9 mouse cellular contexts compared by ENCODE assay signal in genomic region chr3:89784991-89785753, GRCm38 (mm10). TPM values are rescaled to one million over a fixed set of nuclear protein-coding genes. Genes with fewer than 3 reads are reported as not detected.
DNase-seq lines count a peak whose midpoint lies in the region; ATAC-seq and TF ChIP-seq lines count a peak whose summit lies in the region.
"Had no signal": no experiment of that assay in that cellular context is flagged by ENCODE, and none has a peak within 500 bp of the region (broad histone marks: within the 10 kb centered on the region; RNA-seq: fewer than 3 reads in every experiment).

No protein-coding gene starts in this region.

- ATAC-seq in intestine, embryonic 16.5 days, result peak; percentile 75
- ATAC-seq in limb, embryonic 14.5 days (ENCODE audit: low FRiP score, low read depth), result peak; percentile 51; the same call in 1 of the 2 replicates
- 0 out of 2 replicates have a peak, but pooled peaks have one; percentile 30 for ATAC-seq in midbrain, embryonic 15.5 days (replicated peaks)
- peak; percentile 54; the same call in 1 of the 2 replicates for ATAC-seq in stomach, embryonic 15.5 days (ENCODE audit: insufficient read depth, low FRiP score, low read depth)

- peak overlapping the region; percentile 30 for H3K4me2 ChIP-seq in intestine, embryonic 16.5 days (ENCODE audit: low read depth, low read length)
- H3K4me2 ChIP-seq in limb, embryonic 14.5 days (replicated peaks; ENCODE audit: low read depth, low read length, severe bottlenecking), result no peak overlapping the region
- no peak overlapping the region for H3K4me2 ChIP-seq in midbrain, embryonic 15.5 days
- H3K4me2 ChIP-seq in stomach, embryonic 15.5 days, result peak overlapping the region; percentile 14; the same call in 1 of the 2 replicates
- H3K4me2 ChIP-seq: embryonic facial prominence, embryonic 12.5 days had no signal

- no peak overlapping the region for H3K27ac ChIP-seq in cortical plate, adult 2 months (ENCODE audit: insufficient read depth, low read length)
- H3K27ac ChIP-seq in intestine, embryonic 16.5 days (ENCODE audit: low read length), result no peak overlapping the region
- H3K27ac ChIP-seq in limb, embryonic 14.5 days (replicated peaks; ENCODE audit: low read depth, low read length), result 0 out of 2 replicates have a peak overlapping the region, but pooled peaks have one; percentile 33
- H3K27ac ChIP-seq in midbrain, embryonic 15.5 days, result no peak overlapping the region
- H3K27ac ChIP-seq in stomach, embryonic 15.5 days, result peak overlapping the region; percentile 51
- H3K27ac ChIP-seq: embryonic facial prominence, embryonic 12.5 days had no signal

- 18% methylated on average over 11 of the region's 11 CpGs for WGBS in intestine, embryonic 16.5 days
- WGBS in limb, embryonic 14.5 days, result 18% methylated on average over 11 of the region's 11 CpGs
- 26% methylated on average over 11 of the region's 11 CpGs for WGBS in midbrain, embryonic 15.5 days
- WGBS in stomach, embryonic 15.5 days, result 14% methylated on average over 11 of the region's 11 CpGs

- TF ChIP-seq POLR2A in cortical plate, adult 2 months (IDR thresholded peaks at IDR 0.05; ENCODE audit: extremely low read depth, insufficient read depth, low read length), result no peak
- TF ChIP-seq POLR2A in limb, embryonic 14.5 days (IDR thresholded peaks at IDR 0.05; ENCODE audit: borderline replicate concordance, extremely low read depth, insufficient read depth, insufficient read length), result no peak

- peak overlapping the region; percentile 48 for H3K9ac ChIP-seq in intestine, embryonic 16.5 days (ENCODE audit: low read depth, low read length)
- H3K9ac ChIP-seq in limb, embryonic 14.5 days (ENCODE audit: low read depth, low read length, severe bottlenecking), result peak overlapping the region; percentile 38; the same call in 1 of the 2 replicates
- H3K9ac ChIP-seq in midbrain, embryonic 15.5 days, result no peak overlapping the region
- H3K9ac ChIP-seq in stomach, embryonic 15.5 days, result no peak overlapping the region
- H3K9ac ChIP-seq: embryonic facial prominence, embryonic 12.5 days had no signal

- H3K4me3 ChIP-seq in cortical plate, adult 2 months (ENCODE audit: insufficient read depth, low read length), result no peak overlapping the region
- no peak overlapping the region for H3K4me3 ChIP-seq in intestine, embryonic 16.5 days (ENCODE audit: low read length)
- no peak overlapping the region for H3K4me3 ChIP-seq in limb, embryonic 14.5 days (replicated peaks; ENCODE audit: low read length)
- H3K4me3 ChIP-seq in midbrain, embryonic 15.5 days, result no peak overlapping the region
- no peak overlapping the region for H3K4me3 ChIP-seq in stomach, embryonic 15.5 days (replicated peaks)
- H3K4me3 ChIP-seq: embryonic facial prominence, embryonic 12.5 days had no signal

- H3K36me3 ChIP-seq in intestine, embryonic 16.5 days (ENCODE audit: control insufficient read depth, insufficient read depth, low read length), result peaks cover 2% of the 10 kb centered on the region; the same call in 1 of the 2 replicates
- H3K36me3 ChIP-seq in limb, embryonic 14.5 days (ENCODE audit: control insufficient read depth, insufficient read depth, low read length), result peaks cover 35% of the 10 kb centered on the region
- H3K36me3 ChIP-seq in midbrain, embryonic 15.5 days (replicated peaks), result peaks cover 33% of the 10 kb centered on the region
- H3K36me3 ChIP-seq in stomach, embryonic 15.5 days, result peaks cover 24% of the 10 kb centered on the region

- H3K4me1 ChIP-seq in cortical plate, adult 2 months (ENCODE audit: control insufficient read depth, insufficient read depth, low read length), result no peaks in the 10 kb centered on the region
- H3K4me1 ChIP-seq in intestine, embryonic 16.5 days (ENCODE audit: control insufficient read depth, insufficient read depth, low read length), result 0 out of 2 replicates have a peak, but pooled peaks cover 2% of the 10 kb centered on the region
- H3K4me1 ChIP-seq in limb, embryonic 14.5 days (ENCODE audit: control insufficient read depth, insufficient read depth, low read length), result no peaks in the 10 kb centered on the region
- H3K4me1 ChIP-seq in midbrain, embryonic 15.5 days, result no peaks in the 10 kb centered on the region
- peaks cover 9% of the 10 kb centered on the region for H3K4me1 ChIP-seq in stomach, embryonic 15.5 days

- H3K9me3 ChIP-seq in intestine, embryonic 16.5 days (ENCODE audit: control insufficient read depth, low read length), result no peaks in the 10 kb centered on the region
- H3K9me3 ChIP-seq in limb, embryonic 14.5 days (ENCODE audit: control insufficient read depth, low read length), result no peaks in the 10 kb centered on the region
- H3K9me3 ChIP-seq in midbrain, embryonic 15.5 days, result no peaks in the 10 kb centered on the region
- no peaks in the 10 kb centered on the region for H3K9me3 ChIP-seq in stomach, embryonic 15.5 days
- H3K9me3 ChIP-seq: embryonic facial prominence, embryonic 12.5 days had no signal

- no peaks in the 10 kb centered on the region for H3K27me3 ChIP-seq in intestine, embryonic 16.5 days (replicated peaks; ENCODE audit: control insufficient read depth, insufficient read depth, low read length)
- H3K27me3 ChIP-seq in limb, embryonic 14.5 days (ENCODE audit: control insufficient read depth, insufficient read depth, low read length), result no peaks in the 10 kb centered on the region
- H3K27me3 ChIP-seq in midbrain, embryonic 15.5 days (replicated peaks), result no peaks in the 10 kb centered on the region
- H3K27me3 ChIP-seq in stomach, embryonic 15.5 days (replicated peaks), result no peaks in the 10 kb centered on the region
- H3K27me3 ChIP-seq: embryonic facial prominence, embryonic 12.5 days had no signal

- DNase-seq in 3T3-L1 (ENCODE audit: low read depth, low spot score), result peak; percentile 90
- peak; percentile 13 for DNase-seq in T-cell, adult 2 months (ENCODE audit: low spot score)
- peak; percentile 82 to 85 for DNase-seq in gastrocnemius, postnatal 36 days
- DNase-seq in limb, embryonic 14.5 days (ENCODE audit: low spot score), result peak; percentile 56

- TF ChIP-seq CTCF in cortical plate, adult 2 months (IDR thresholded peaks at IDR 0.05; ENCODE audit: extremely low read depth, insufficient read depth, low read length), result peak; percentile 81

- intact Hi-C loops in gastrocnemius, postnatal 36 days (cut with DNase I), result loop anchor here (10.0 kb wide), 1 partner anchor 180 kb away; the partner anchor contains the start of gene Atp8b2

RNA-seq across cellular contexts. Expression of gene Ube2q1, which starts 11.8 kb away (rescaled TPM):
- polyA plus RNA-seq in cortical plate, adult 2 months (2012; rRNA removed), result 51.7 and 53.2 TPM in 2 replicates
- 10 to 100 TPM; 12.5 to 13.7 TPM for total RNA-seq in gastrocnemius, postnatal 36 days (2021)
- polyA plus RNA-seq in intestine, embryonic 16.5 days (2015; fragmentation: Nextera tagmentation; extraction: Ambion mirVana), result 8.2 and 11.5 TPM in 2 replicates
- polyA plus RNA-seq in limb, embryonic 14.5 days (2012; rRNA removed), result 45.8 and 47.0 TPM in 2 replicates
- 24.0 TPM in 2 replicates for polyA plus RNA-seq in limb, embryonic 14.5 days (2014; fragmentation: Nextera tagmentation; extraction: Ambion mirVana)
- 13.4 and 13.8 TPM in 2 replicates for polyA plus RNA-seq in midbrain, embryonic 15.5 days (2015; fragmentation: Nextera tagmentation; extraction: Ambion mirVana)
- 11.2 and 11.7 TPM in 2 replicates for polyA plus RNA-seq in stomach, embryonic 15.5 days (2015; fragmentation: Nextera tagmentation; extraction: Ambion mirVana)

RNA-seq across cellular contexts. Expression of gene Chrnb2, which starts 20.7 kb away (rescaled TPM):
- 22.6 and 22.9 TPM in 2 replicates for polyA plus RNA-seq in cortical plate, adult 2 months (2012; rRNA removed)
- total RNA-seq in gastrocnemius, postnatal 36 days (2021), result under 1 TPM; 0.08 to 0.10 TPM
- 1.5 and 1.7 TPM in 2 replicates for polyA plus RNA-seq in intestine, embryonic 16.5 days (2015; fragmentation: Nextera tagmentation; extraction: Ambion mirVana)
- polyA plus RNA-seq in limb, embryonic 14.5 days (2012; rRNA removed), result 0.43 and 0.64 TPM in 2 replicates
- 0.37 and 0.55 TPM in 2 replicates for polyA plus RNA-seq in limb, embryonic 14.5 days (2014; fragmentation: Nextera tagmentation; extraction: Ambion mirVana)
- polyA plus RNA-seq in midbrain, embryonic 15.5 days (2015; fragmentation: Nextera tagmentation; extraction: Ambion mirVana), result 31.6 and 33.4 TPM in 2 replicates
- polyA plus RNA-seq in stomach, embryonic 15.5 days (2015; fragmentation: Nextera tagmentation; extraction: Ambion mirVana), result 1.4 and 1.6 TPM in 2 replicates

RNA-seq across cellular contexts. Expression of gene She, which starts 46.0 kb away (rescaled TPM):
- polyA plus RNA-seq in cortical plate, adult 2 months (2012; rRNA removed), result 2.2 TPM in 2 replicates
- 1 to 10 TPM; 3.7 to 4.6 TPM for total RNA-seq in gastrocnemius, postnatal 36 days (2021)
- polyA plus RNA-seq in intestine, embryonic 16.5 days (2015; fragmentation: Nextera tagmentation; extraction: Ambion mirVana), result 2.3 and 2.6 TPM in 2 replicates
- 2.9 TPM in 2 replicates for polyA plus RNA-seq in limb, embryonic 14.5 days (2012; rRNA removed)
- 4.7 and 4.9 TPM in 2 replicates for polyA plus RNA-seq in limb, embryonic 14.5 days (2014; fragmentation: Nextera tagmentation; extraction: Ambion mirVana)
- polyA plus RNA-seq in midbrain, embryonic 15.5 days (2015; fragmentation: Nextera tagmentation; extraction: Ambion mirVana), result 1.6 TPM in 2 replicates
- 3.6 and 3.7 TPM in 2 replicates for polyA plus RNA-seq in stomach, embryonic 15.5 days (2015; fragmentation: Nextera tagmentation; extraction: Ambion mirVana)

Comparison
In these comparisons a context has a peak if more than half of its experiments do, and no peak if none do; other contexts are left out.
1. DNase-seq: peak in every context shown above with its lines; median percentile 90 in 3T3-L1; 84 in gastrocnemius, postnatal 36 days; 56 in limb, embryonic 14.5 days; 13 in T-cell, adult 2 months.
2. H3K27ac ChIP-seq: peak in limb, embryonic 14.5 days (single experiment) and stomach, embryonic 15.5 days (single experiment); none in cortical plate, adult 2 months (single experiment), intestine, embryonic 16.5 days (single experiment) and midbrain, embryonic 15.5 days (single experiment).
3. H3K4me2 ChIP-seq: peak in intestine, embryonic 16.5 days (single experiment) and stomach, embryonic 15.5 days (single experiment); none in limb, embryonic 14.5 days (single experiment) and midbrain, embryonic 15.5 days (single experiment).
4. H3K9ac ChIP-seq: peak in intestine, embryonic 16.5 days (single experiment) and limb, embryonic 14.5 days (single experiment); none in midbrain, embryonic 15.5 days (single experiment) and stomach, embryonic 15.5 days (single experiment).
5. Peak in every context shown above with its lines, with median percentiles within 50 percentile points of each other: ATAC-seq.